Mouse (Mus musculus) hindbrain, embryonic 16.5 days (tissue): ENCODE measurements at regions not wholly inside any gene's neighbourhood (a gene's known extent, or its start where the extent isn't known, plus 50 kb on each side); places are given as distances from the start of the nearest gene placed in this dataset.

ENCODE experiments used
- ATAC-seq: fragments of 200-750 bp; cut with Nextera tagmentation; 2 replicates; pipeline ENCODE4 v1.8.0; 2017; ENCODE audit warnings: moderate TSS enrichment, moderate library complexity
- H3K27ac ChIP-seq: fragments of 300-500 bp; sonication (generic); 2 replicates; pipeline ENCODE4 v1.5.1; 2014; ENCODE audit warnings: low read depth, mild to moderate bottlenecking, control low read depth, low read length, moderate library complexity
- H3K27me3 ChIP-seq: fragments of 300-500 bp; sonication (generic); replicated peaks from 2 replicates; pipeline ENCODE4 v1.6.1; 2014; ENCODE audit warnings: low read length; ENCODE audit not compliant: control insufficient read depth, insufficient read depth
- H3K36me3 ChIP-seq: fragments of 300-500 bp; sonication (generic); 2 replicates; pipeline ENCODE4 v1.6.1; 2014; ENCODE audit warnings: mild to moderate bottlenecking, low read length, moderate library complexity, mixed read lengths; ENCODE audit not compliant: control insufficient read depth, insufficient read depth
- H3K4me1 ChIP-seq: fragments of 300-500 bp; sonication (generic); 2 replicates; pipeline ENCODE4 v1.6.1; 2014; ENCODE audit warnings: low read depth, low read length; ENCODE audit not compliant: control insufficient read depth, insufficient read depth
- H3K4me2 ChIP-seq: fragments of 300-500 bp; sonication (generic); 2 replicates; pipeline ENCODE4 v1.6.1; 2014; ENCODE audit warnings: mild to moderate bottlenecking, low read length, control low read depth, moderate library complexity
- H3K4me3 ChIP-seq: fragments of 300-500 bp; sonication (generic); 2 replicates; pipeline ENCODE4 v1.5.1; 2014; ENCODE audit warnings: mild to moderate bottlenecking, low read length, control low read depth, moderate library complexity
- H3K9ac ChIP-seq: fragments of 300-500 bp; sonication (generic); 2 replicates; pipeline ENCODE4 v1.6.1; 2014; ENCODE audit warnings: low read depth, mild to moderate bottlenecking, control low read depth, low read length, moderate library complexity
- H3K9me3 ChIP-seq: fragments of 300-500 bp; sonication (generic); 2 replicates; pipeline ENCODE4 v1.6.1; 2014; ENCODE audit warnings: mild to moderate bottlenecking, low read length, moderate library complexity; ENCODE audit not compliant: control insufficient read depth
- WGBS: fragments of 180-500 bp; shearing (Covaris S2); extraction: QIAGEN DNeasy Blood & Tissue Kit; methylation state at CpG from one replicate; pipeline ENCODE4 v1.1.7; 2014; 5-methylcytosine and 5-hydroxymethylcytosine counted together

GRCm38 (mm10) chr6:94818220-94818619 lies 118.3 kb upstream of the Lrig1 start:
- H3K4me1 ChIP-seq: no peaks in the 10 kb centered on the region
- H3K9ac ChIP-seq: no peak overlapping the region
- H3K27me3 ChIP-seq: no peaks in the 10 kb centered on the region
- 66% methylated on average over 6 of the region's 6 CpGs for WGBS
- no peak overlapping the region for H3K27ac ChIP-seq
- H3K4me2 ChIP-seq: no peak overlapping the region
- ATAC-seq: no peak
- H3K36me3 ChIP-seq: no peaks in the 10 kb centered on the region
- H3K4me3 ChIP-seq: no peak overlapping the region
- no peaks in the 10 kb centered on the region for H3K9me3 ChIP-seq

DNA sequence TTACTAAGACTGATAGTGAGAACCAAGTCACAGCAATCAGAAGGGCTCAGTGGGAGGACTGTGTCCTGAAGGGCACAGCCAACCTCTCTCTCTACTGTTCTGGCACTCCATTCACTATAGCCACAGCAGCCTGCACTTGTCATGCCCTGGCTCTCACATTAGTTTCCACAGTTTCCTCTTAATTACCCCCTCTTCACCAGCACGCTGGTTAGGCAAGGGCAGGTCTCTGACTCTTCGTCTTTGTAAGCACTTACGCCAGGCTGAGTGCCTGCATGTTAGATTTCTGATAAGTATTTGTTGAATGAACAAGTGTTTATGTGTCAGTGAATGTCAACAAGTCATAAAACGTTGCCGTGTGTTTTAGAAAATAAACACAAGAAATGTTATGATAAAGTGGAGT lies 116.2 kb upstream of the Lrig1 start:
- Histone ChIP-seq H3K4me3 (no peak overlapping the region), H3K27ac (no peak overlapping the region), H3K4me1 (no peaks in the 10 kb centered on the region), H3K9me3 (no peaks in the 10 kb centered on the region), H3K9ac (no peak overlapping the region), H3K36me3 (no peaks in the 10 kb centered on the region), H3K27me3 (no peaks in the 10 kb centered on the region), H3K4me2 (no peak overlapping the region)
- no peak for ATAC-seq
- 63% methylated on average over 5 of the region's 5 CpGs for WGBS

GRCm38 (mm10) chr6:94814711-94815110 lies 114.8 kb upstream of the Lrig1 start:
- Histone ChIP-seq H3K36me3 (no peaks in the 10 kb centered on the region), H3K27ac (no peak overlapping the region), H3K9ac (no peak overlapping the region), H3K4me1 (no peaks in the 10 kb centered on the region), H3K9me3 (no peaks in the 10 kb centered on the region), H3K4me2 (no peak overlapping the region), H3K27me3 (no peaks in the 10 kb centered on the region), H3K4me3 (no peak overlapping the region)
- WGBS: 55% methylated on average over 3 of the region's 3 CpGs
- no peak for ATAC-seq

GRCm38 (mm10) chr6:94813481-94814148 lies 113.7 kb upstream of the Lrig1 start:
- Histone ChIP-seq H3K27me3 (no peaks in the 10 kb centered on the region), H3K36me3 (no peaks in the 10 kb centered on the region), H3K4me1 (no peaks in the 10 kb centered on the region), H3K4me2 (no peak overlapping the region), H3K27ac (no peak overlapping the region), H3K9me3 (no peaks in the 10 kb centered on the region), H3K9ac (no peak overlapping the region), H3K4me3 (no peak overlapping the region)
- WGBS: 52% methylated on average over 7 of the region's 7 CpGs
- no peak for ATAC-seq

DNA sequence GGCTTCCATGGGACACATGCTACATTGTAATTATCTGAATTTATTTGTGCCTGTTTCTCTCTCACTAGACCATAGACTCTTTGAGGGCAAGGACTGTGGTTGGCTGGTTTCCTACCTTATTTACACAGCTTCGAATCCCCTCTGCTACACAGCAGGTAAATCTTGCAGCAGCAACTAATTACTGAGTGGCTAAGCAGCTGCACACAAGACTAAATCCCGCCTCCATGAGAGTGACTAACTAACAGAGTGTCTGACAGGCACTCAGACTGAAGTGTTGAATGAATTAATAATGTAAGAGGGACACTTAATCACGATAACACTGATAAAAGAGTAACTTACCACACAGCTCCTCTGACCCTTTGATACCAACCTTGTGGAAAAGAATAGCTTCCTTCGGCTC lies 111.9 kb upstream of the Lrig1 start:
- Histone ChIP-seq H3K9ac (no peak overlapping the region), H3K9me3 (no peaks in the 10 kb centered on the region), H3K4me3 (no peak overlapping the region), H3K27ac (no peak overlapping the region), H3K27me3 (no peaks in the 10 kb centered on the region), H3K4me1 (no peaks in the 10 kb centered on the region), H3K4me2 (no peak overlapping the region), H3K36me3 (no peaks in the 10 kb centered on the region)
- WGBS: 22% methylated on average over 4 of the region's 4 CpGs
- ATAC-seq: no peak

- Histone ChIP-seq H3K9me3 (no peaks in the 10 kb centered on the region), H3K4me1 (no peaks in the 10 kb centered on the region), H3K4me3 (no peak overlapping the region), H3K27ac (no peak overlapping the region), H3K4me2 (no peak overlapping the region), H3K27me3 (no peaks in the 10 kb centered on the region), H3K36me3 (no peaks in the 10 kb centered on the region), H3K9ac (no peak overlapping the region)
- no peak for ATAC-seq
- 72% methylated on average over 6 of the region's 6 CpGs for WGBS
These were observed 107.3 kb upstream of the Lrig1 start for GRCm38 (mm10) chr6:94807216-94807615.

DNA sequence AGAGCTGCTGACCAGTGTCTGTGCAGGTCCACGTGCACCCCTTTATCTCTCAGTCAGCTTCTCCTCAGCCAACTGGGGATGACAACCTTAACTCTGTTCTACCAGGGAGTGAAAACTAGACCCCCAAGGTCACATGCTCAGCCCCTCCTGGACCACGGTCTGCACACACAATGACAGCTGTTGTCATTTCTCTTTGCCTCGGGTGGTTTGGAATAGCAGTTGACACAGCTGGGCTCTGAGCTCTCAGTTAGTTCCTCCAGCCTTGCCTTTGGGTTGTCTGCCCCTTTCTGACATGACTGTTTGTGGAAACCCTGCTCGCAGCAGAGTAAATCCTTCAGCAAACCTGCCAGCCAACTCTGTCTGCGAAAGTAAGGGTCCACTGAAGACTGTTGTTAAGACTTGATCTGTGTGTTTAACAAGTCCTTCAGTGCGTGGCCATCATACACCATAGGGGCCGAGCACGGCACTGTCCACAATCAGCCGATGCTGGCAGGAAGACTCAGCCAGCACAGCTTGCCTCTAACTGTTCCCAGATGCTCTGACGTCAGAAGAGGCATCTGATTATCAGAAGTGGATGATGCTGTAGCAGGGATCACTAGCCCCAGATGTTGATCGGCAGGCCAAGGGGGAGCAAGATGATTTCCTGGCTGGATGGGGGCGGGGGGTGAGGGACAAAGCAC lies 106.7 kb upstream of the Lrig1 start:
- Histone ChIP-seq H3K4me3 (no peak overlapping the region), H3K9ac (no peak overlapping the region), H3K27me3 (no peaks in the 10 kb centered on the region), H3K9me3 (no peaks in the 10 kb centered on the region), H3K27ac (no peak overlapping the region), H3K36me3 (no peaks in the 10 kb centered on the region), H3K4me1 (no peaks in the 10 kb centered on the region), H3K4me2 (no peak overlapping the region)
- no peak for ATAC-seq
- WGBS: 71% methylated on average over 12 of the region's 12 CpGs

DNA sequence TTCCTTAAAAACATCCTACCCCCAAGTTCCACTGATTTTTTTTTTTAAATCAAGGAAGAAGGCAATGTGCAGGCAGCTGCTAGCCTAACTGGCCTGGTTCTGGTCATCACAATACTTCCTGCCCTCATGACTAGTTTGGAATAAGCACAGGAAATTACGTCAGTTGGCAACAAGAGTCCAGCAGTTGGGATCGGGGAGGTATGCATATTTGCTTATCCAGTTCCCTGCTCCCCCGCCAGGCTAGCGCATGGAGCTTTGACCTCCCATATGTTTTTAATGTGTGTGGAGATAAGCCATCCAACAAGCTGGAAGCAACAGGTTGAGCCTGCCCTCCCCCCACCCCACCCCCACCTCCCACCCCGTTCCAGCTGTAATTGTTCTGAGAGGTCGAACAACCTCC lies 105.7 kb upstream of the Lrig1 start:
- H3K4me1 ChIP-seq: no peaks in the 10 kb centered on the region
- WGBS: 70% methylated on average over 6 of the region's 6 CpGs
- no peaks in the 10 kb centered on the region for H3K27me3 ChIP-seq
- no peak overlapping the region for H3K4me3 ChIP-seq
- no peak overlapping the region for H3K9ac ChIP-seq
- ATAC-seq: no peak
- H3K9me3 ChIP-seq: no peaks in the 10 kb centered on the region
- H3K4me2 ChIP-seq: no peak overlapping the region
- no peaks in the 10 kb centered on the region for H3K36me3 ChIP-seq
- no peak overlapping the region for H3K27ac ChIP-seq

GRCm38 (mm10) chr6:94804284-94804815 lies 104.4 kb upstream of the Lrig1 start:
- 78% methylated on average over 10 of the region's 10 CpGs for WGBS
- no peak for ATAC-seq
- Histone ChIP-seq H3K4me3 (no peak overlapping the region), H3K9ac (no peak overlapping the region), H3K4me1 (no peaks in the 10 kb centered on the region), H3K4me2 (no peak overlapping the region), H3K36me3 (no peaks in the 10 kb centered on the region), H3K27ac (no peak overlapping the region), H3K27me3 (no peaks in the 10 kb centered on the region), H3K9me3 (no peaks in the 10 kb centered on the region)
